Mouse (Mus musculus): ENCODE measurements at regions not wholly inside any gene's neighbourhood (a gene's known extent, or its start where the extent isn't known, plus 50 kb on each side); places are given as distances from the start of the nearest gene placed in this dataset.

DNA sequence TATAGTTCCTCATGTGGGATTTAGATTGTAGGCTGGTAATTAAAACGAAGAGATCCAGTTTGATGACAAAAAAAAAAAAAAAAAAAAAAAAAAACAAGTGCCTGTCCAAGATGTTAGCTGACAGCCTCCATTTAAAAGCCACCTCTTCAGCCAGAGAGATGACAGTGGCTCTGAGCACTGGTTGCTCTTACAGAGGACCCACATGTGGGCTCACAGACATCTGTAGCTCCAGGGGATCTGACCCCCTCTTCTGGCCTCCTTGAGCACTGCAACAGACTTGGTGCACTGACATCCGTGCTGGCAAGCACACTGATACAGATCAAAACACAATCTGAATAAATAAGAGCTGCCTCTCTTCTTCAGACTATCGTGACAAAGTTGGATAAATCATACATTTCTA is 149.6 kb downstream of the B3glct start:
- no peak for TF ChIP-seq POLR2A (IDR thresholded peaks at IDR 0.05; ENCODE audit: control insufficient read depth, extremely low read depth, insufficient read depth, low read length, poor library complexity)
- no peak for TF ChIP-seq CTCF (IDR thresholded peaks at IDR 0.05; ENCODE audit: borderline replicate concordance, control insufficient read depth, extremely low read depth, insufficient read depth, low read length, poor library complexity)
